Mouse (Mus musculus): ENCODE measurements around the gene Ap1g1.

The Ap1g1 gene

GRCm38 (mm10) chr8:109799245-109799644 lies 20.9 kb downstream of the Ap1g1 start:
- H3K4me1 ChIP-seq (replicated peaks; ENCODE audit: low read depth, low read length) = peaks cover 15% of the 10 kb centered on the region
- no peak overlapping the region for H3K4me3 ChIP-seq (replicated peaks; ENCODE audit: low read length)
- no peaks in the 10 kb centered on the region for H3K9me3 ChIP-seq (ENCODE audit: low read length)
- H3K36me3 ChIP-seq (ENCODE audit: insufficient read depth, low read length) = peaks cover 17% of the 10 kb centered on the region
- no peaks in the 10 kb centered on the region for H3K27me3 ChIP-seq (ENCODE audit: insufficient read depth, low read length)
- no peak for TF ChIP-seq NANOG (IDR thresholded peaks at IDR 0.05; ENCODE audit: borderline replicate concordance, low read length)
- no peak for TF ChIP-seq POU5F1 (IDR thresholded peaks at IDR 0.05; ENCODE audit: borderline replicate concordance, low read length)
- TF ChIP-seq CTCF (conservative IDR thresholded peaks at IDR 0.05; ENCODE audit: low read length) = no peak

- TF ChIP-seq NANOG (IDR thresholded peaks at IDR 0.05; ENCODE audit: borderline replicate concordance, low read length) (no peak), CTCF (conservative IDR thresholded peaks at IDR 0.05; ENCODE audit: low read length) (no peak), POU5F1 (IDR thresholded peaks at IDR 0.05; ENCODE audit: borderline replicate concordance, low read length) (no peak)
- Histone ChIP-seq H3K36me3 (ENCODE audit: insufficient read depth, low read length) (peaks cover 17% of the 10 kb centered on the region), H3K4me3 (replicated peaks; ENCODE audit: low read length) (no peak overlapping the region), H3K9me3 (ENCODE audit: low read length) (no peaks in the 10 kb centered on the region), H3K27me3 (ENCODE audit: insufficient read depth, low read length) (no peaks in the 10 kb centered on the region), H3K4me1 (replicated peaks; ENCODE audit: low read depth, low read length) (peaks cover 13% of the 10 kb centered on the region)
Measured at GRCm38 (mm10) chr8:109800325-109800724, 22.0 kb downstream of the Ap1g1 start.

- Histone ChIP-seq H3K9me3 (ENCODE audit: low read length) (no peaks in the 10 kb centered on the region), H3K4me3 (replicated peaks; ENCODE audit: low read length) (no peak overlapping the region), H3K36me3 (ENCODE audit: insufficient read depth, low read length) (peaks cover 17% of the 10 kb centered on the region), H3K4me1 (replicated peaks; ENCODE audit: low read depth, low read length) (peaks cover 13% of the 10 kb centered on the region), H3K27me3 (ENCODE audit: insufficient read depth, low read length) (no peaks in the 10 kb centered on the region)
- no peak for TF ChIP-seq CTCF (conservative IDR thresholded peaks at IDR 0.05; ENCODE audit: low read length)
- no peak for TF ChIP-seq NANOG (IDR thresholded peaks at IDR 0.05; ENCODE audit: borderline replicate concordance, low read length)
Measured at GRCm38 (mm10) chr8:109803211-109803610, 24.9 kb downstream of the Ap1g1 start.

DNA sequence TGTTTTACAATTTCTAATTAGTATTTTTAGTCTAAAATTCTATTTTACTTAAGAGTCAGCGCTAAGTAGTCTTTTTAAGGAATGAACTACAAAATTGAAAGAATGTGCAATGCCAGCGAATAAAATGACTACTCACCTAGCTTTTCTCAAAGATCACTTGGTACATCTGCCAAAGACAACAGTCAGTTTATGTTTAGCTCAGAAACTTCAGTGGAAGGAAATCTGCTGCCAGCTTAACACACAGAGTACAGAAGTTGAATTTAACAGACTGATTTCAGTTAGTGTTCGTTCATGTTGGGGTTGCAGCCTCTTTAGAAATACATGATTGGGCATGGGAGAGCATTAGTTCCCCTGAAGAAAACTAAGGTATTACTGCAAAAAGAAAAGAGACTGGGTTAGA lies 25.4 kb downstream of the Ap1g1 start:
- peaks cover 13% of the 10 kb centered on the region for H3K4me1 ChIP-seq (replicated peaks; ENCODE audit: low read depth, low read length)
- no peaks in the 10 kb centered on the region for H3K9me3 ChIP-seq (ENCODE audit: low read length)
- TF ChIP-seq NANOG (IDR thresholded peaks at IDR 0.05; ENCODE audit: borderline replicate concordance, low read length) = no peak
- no peak for TF ChIP-seq POU5F1 (IDR thresholded peaks at IDR 0.05; ENCODE audit: borderline replicate concordance, low read length)
- no peak for TF ChIP-seq CTCF (conservative IDR thresholded peaks at IDR 0.05; ENCODE audit: low read length)
- H3K36me3 ChIP-seq (ENCODE audit: insufficient read depth, low read length) = peaks cover 17% of the 10 kb centered on the region
- H3K4me3 ChIP-seq (replicated peaks; ENCODE audit: low read length) = no peak overlapping the region
- H3K27me3 ChIP-seq (ENCODE audit: insufficient read depth, low read length) = no peaks in the 10 kb centered on the region

- Histone ChIP-seq H3K9me3 (ENCODE audit: low read length) (no peaks in the 10 kb centered on the region), H3K27me3 (ENCODE audit: insufficient read depth, low read length) (no peaks in the 10 kb centered on the region)
- TF ChIP-seq NANOG (IDR thresholded peaks at IDR 0.05; ENCODE audit: borderline replicate concordance, low read length) (no peak), CTCF (conservative IDR thresholded peaks at IDR 0.05; ENCODE audit: low read length) (no peak), POU5F1 (IDR thresholded peaks at IDR 0.05; ENCODE audit: borderline replicate concordance, low read length) (no peak)
Measured at GRCm38 (mm10) chr8:109806522-109806921, 28.2 kb downstream of the Ap1g1 start.

DNA sequence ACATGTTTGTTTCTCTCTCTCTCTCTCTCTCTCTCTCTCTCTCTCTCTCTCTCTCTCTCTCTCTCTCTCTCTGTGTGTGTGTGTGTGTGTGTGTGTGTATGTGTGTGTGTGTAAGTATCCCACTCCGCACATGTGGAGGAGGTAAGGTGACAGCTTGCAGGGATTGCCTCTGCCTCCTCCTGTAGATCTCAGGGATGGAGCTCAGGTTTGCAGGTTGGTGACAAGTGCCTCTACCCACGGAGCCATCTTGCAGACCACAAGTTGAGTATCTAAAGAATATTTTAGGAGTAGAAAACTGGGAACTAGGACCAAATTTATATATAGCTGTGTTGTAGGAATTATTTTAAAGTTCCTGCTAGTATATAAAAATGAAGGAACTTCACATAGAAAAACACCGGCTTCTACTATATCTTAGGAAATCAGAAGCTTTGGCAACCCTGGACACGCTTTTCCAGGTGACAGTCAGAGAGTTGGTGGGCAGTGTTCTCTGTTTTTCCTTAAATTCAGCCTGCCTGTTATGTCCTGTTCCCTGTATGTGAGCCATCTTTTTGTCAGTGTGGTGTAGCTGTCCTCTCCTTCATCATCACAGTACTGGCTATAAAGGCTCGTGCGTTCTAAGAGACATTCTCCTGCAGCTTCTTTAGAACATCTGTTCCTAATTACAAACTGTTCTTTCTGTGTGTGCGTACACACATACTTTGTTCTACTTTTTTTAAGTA lies 29.2 kb downstream of the Ap1g1 start:
- TF ChIP-seq CTCF (conservative IDR thresholded peaks at IDR 0.05; ENCODE audit: low read length) (no peak), NANOG (IDR thresholded peaks at IDR 0.05; ENCODE audit: borderline replicate concordance, low read length) (no peak), POU5F1 (IDR thresholded peaks at IDR 0.05; ENCODE audit: borderline replicate concordance, low read length) (no peak)
- peaks cover 9% of the 10 kb centered on the region for H3K4me1 ChIP-seq (replicated peaks; ENCODE audit: low read depth, low read length)
- H3K9me3 ChIP-seq (ENCODE audit: low read length) = no peaks in the 10 kb centered on the region
- no peak overlapping the region for H3K4me3 ChIP-seq (replicated peaks; ENCODE audit: low read length)
- peaks cover 15% of the 10 kb centered on the region for H3K36me3 ChIP-seq (ENCODE audit: insufficient read depth, low read length)
- H3K27me3 ChIP-seq (ENCODE audit: insufficient read depth, low read length) = no peaks in the 10 kb centered on the region

More at GRCm38 (mm10) chr8:109806522-109806921, 28.2 kb downstream of the Ap1g1 start:
- peaks cover 17% of the 10 kb centered on the region for H3K36me3 ChIP-seq (ENCODE audit: insufficient read depth, low read length)
- H3K4me1 ChIP-seq (replicated peaks; ENCODE audit: low read depth, low read length) = peaks cover 9% of the 10 kb centered on the region
- no peak overlapping the region for H3K4me3 ChIP-seq (replicated peaks; ENCODE audit: low read length)

DNA sequence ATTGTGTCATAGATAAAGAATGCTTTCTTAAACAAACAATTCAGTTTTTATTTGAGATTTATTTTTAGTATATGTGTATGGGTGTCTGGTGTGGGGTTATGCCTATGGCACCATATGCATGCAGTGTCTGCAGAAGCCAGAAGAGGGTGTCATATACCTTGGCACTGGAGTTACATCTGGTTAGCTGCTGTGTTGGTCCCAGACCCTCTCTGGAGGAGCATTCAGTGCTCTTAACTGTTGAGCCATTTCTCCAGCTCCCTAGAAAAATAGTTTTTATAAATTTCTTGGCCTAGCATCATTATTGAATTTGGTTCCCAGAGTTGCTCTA lies 29.7 kb downstream of the Ap1g1 start:
- TF ChIP-seq NANOG (IDR thresholded peaks at IDR 0.05; ENCODE audit: borderline replicate concordance, low read length) (no peak), POU5F1 (IDR thresholded peaks at IDR 0.05; ENCODE audit: borderline replicate concordance, low read length) (no peak), CTCF (conservative IDR thresholded peaks at IDR 0.05; ENCODE audit: low read length) (no peak)
- H3K36me3 ChIP-seq (ENCODE audit: insufficient read depth, low read length) = peaks cover 10% of the 10 kb centered on the region
- H3K4me3 ChIP-seq (replicated peaks; ENCODE audit: low read length) = no peak overlapping the region
- H3K9me3 ChIP-seq (ENCODE audit: low read length) = no peaks in the 10 kb centered on the region
- peaks cover 9% of the 10 kb centered on the region for H3K4me1 ChIP-seq (replicated peaks; ENCODE audit: low read depth, low read length)
- no peaks in the 10 kb centered on the region for H3K27me3 ChIP-seq (ENCODE audit: insufficient read depth, low read length)

GRCm38 (mm10) chr8:109810434-109810833 lies 32.1 kb downstream of the Ap1g1 start:
- no peak for TF ChIP-seq POU5F1 (IDR thresholded peaks at IDR 0.05; ENCODE audit: borderline replicate concordance, low read length)
- no peak for TF ChIP-seq CTCF (conservative IDR thresholded peaks at IDR 0.05; ENCODE audit: low read length)
- no peak for TF ChIP-seq NANOG (IDR thresholded peaks at IDR 0.05; ENCODE audit: borderline replicate concordance, low read length)
- H3K4me3 ChIP-seq (replicated peaks; ENCODE audit: low read length) = no peak overlapping the region
- H3K9me3 ChIP-seq (ENCODE audit: low read length) = no peaks in the 10 kb centered on the region

GRCm38 (mm10) chr8:109815268-109815667 lies 36.9 kb downstream of the Ap1g1 start:
- Histone ChIP-seq H3K9me3 (ENCODE audit: low read length) (no peaks in the 10 kb centered on the region), H3K27me3 (ENCODE audit: insufficient read depth, low read length) (no peaks in the 10 kb centered on the region), H3K4me3 (replicated peaks; ENCODE audit: low read length) (no peak overlapping the region), H3K36me3 (ENCODE audit: insufficient read depth, low read length) (peaks cover 6% of the 10 kb centered on the region; the same call in 1 of the 2 replicates), H3K4me1 (replicated peaks; ENCODE audit: low read depth, low read length) (peaks cover 20% of the 10 kb centered on the region)
- TF ChIP-seq CTCF (conservative IDR thresholded peaks at IDR 0.05; ENCODE audit: low read length) = no peak
- no peak for TF ChIP-seq NANOG (IDR thresholded peaks at IDR 0.05; ENCODE audit: borderline replicate concordance, low read length)
- no peak for TF ChIP-seq POU5F1 (IDR thresholded peaks at IDR 0.05; ENCODE audit: borderline replicate concordance, low read length)

More at GRCm38 (mm10) chr8:109810434-109810833, 32.1 kb downstream of the Ap1g1 start:
- no peaks in the 10 kb centered on the region for H3K27me3 ChIP-seq (ENCODE audit: insufficient read depth, low read length)
- H3K36me3 ChIP-seq (ENCODE audit: insufficient read depth, low read length) = no peaks in the 10 kb centered on the region
- H3K4me1 ChIP-seq (replicated peaks; ENCODE audit: low read depth, low read length) = peaks cover 9% of the 10 kb centered on the region

Data from E14TG2a.4 (cell line).